Mouse (Mus musculus): ENCODE data around the gene Kiss1.

Kiss1 gene

GRCm38 (mm10) chr1:133321267-133321925 lies at the start of gene Kiss1:
Kiss1 (plus strand) TSS chr1:133321875.
- CTCF ChIA-PET = interaction anchor here (0.7 to 3.6 kb wide), 8 partner anchors 9 to 715 kb away, joined by 3 to 25 read pairs (median 5); no protein-coding TSS in a partner anchor
- POLR2A ChIA-PET = interaction anchor here in 3 of 4 experiments (0.5 to 20.0 kb wide), 22 partner anchors 9 to 819 kb away, joined by 3 to 388 read pairs (median 4); partner anchors contain the start of genes Etnk2 (in 1 of the 3), Ppp1r15b (in 1 of the 3), Ren1 (in 1 of the 3) and Snrpe (in 1 of the 3)

- POLR2A ChIA-PET = interaction anchor here in 1 of 4 experiments (0.6 to 1.4 kb wide), 5 partner anchors 15 to 338 kb away, joined by 3 to 4 read pairs (median 3); no protein-coding TSS in a partner anchor
- CTCF ChIA-PET = interaction anchor here in 2 of 4 experiments (1.1 to 2.1 kb wide), 5 partner anchors 9 to 97 kb away, joined by 3 to 7 read pairs (median 4); no protein-coding TSS in a partner anchor
These were observed 47.5 kb upstream of the Kiss1 start for GRCm38 (mm10) chr1:133274163-133274562.

- ChIA-PET POLR2A (interaction anchor here in 1 of 4 experiments (0.6 kb wide), 1 partner anchor 374 kb away, joined by 3 read pairs; no protein-coding TSS in a partner anchor), CTCF (interaction anchor here in 1 of 4 experiments (1.5 kb wide), 1 partner anchor 30 kb away, joined by 4 read pairs; no protein-coding TSS in a partner anchor)
These were observed 44.7 kb upstream of the Kiss1 start for GRCm38 (mm10) chr1:133276983-133277382.

GRCm38 (mm10) chr1:133278539-133278938 lies 43.1 kb upstream of the Kiss1 start:
- ChIA-PET POLR2A (interaction anchor here in 2 of 4 experiments (0.6 kb wide), 2 partner anchors 58 to 610 kb away, joined by 3 read pairs; no protein-coding TSS in a partner anchor), CTCF (interaction anchor here in 1 of 4 experiments (1.7 kb wide), 1 partner anchor 28 kb away, joined by 6 read pairs; no protein-coding TSS in a partner anchor)

- ChIA-PET CTCF (interaction anchor here in 1 of 4 experiments (1.7 kb wide), 1 partner anchor 28 kb away, joined by 6 read pairs; no protein-coding TSS in a partner anchor), POLR2A (interaction anchor here in 2 of 4 experiments (0.6 kb wide), 2 partner anchors 58 to 610 kb away, joined by 3 read pairs; no protein-coding TSS in a partner anchor)
These were observed 42.6 kb upstream of the Kiss1 start for GRCm38 (mm10) chr1:133278946-133279631.

GRCm38 (mm10) chr1:133279632-133280093 lies 42.0 kb upstream of the Kiss1 start:
- ChIA-PET POLR2A (interaction anchor here in 1 of 4 experiments (0.8 kb wide), 1 partner anchor 10 kb away, joined by 3 read pairs; no protein-coding TSS in a partner anchor), CTCF (interaction anchor here in 1 of 4 experiments (1.7 kb wide), 1 partner anchor 27 kb away, joined by 6 read pairs; no protein-coding TSS in a partner anchor)

GRCm38 (mm10) chr1:133280537-133280936 lies 41.1 kb upstream of the Kiss1 start:
- ChIA-PET CTCF (no interaction called here), POLR2A (interaction anchor here in 1 of 4 experiments (0.8 kb wide), 1 partner anchor 9 kb away, joined by 3 read pairs; no protein-coding TSS in a partner anchor)

- CTCF ChIA-PET = interaction anchor here in 1 of 4 experiments (2.3 kb wide), 1 partner anchor 21 kb away, joined by 9 read pairs; no protein-coding TSS in a partner anchor
- POLR2A ChIA-PET = interaction anchor here in 1 of 4 experiments (0.6 to 1.4 kb wide), 2 partner anchors 82 to 155 kb away, joined by 3 read pairs; partner anchors contain the start of gene Ppp1r15b
These were observed 35.8 kb upstream of the Kiss1 start for GRCm38 (mm10) chr1:133285907-133286306.

- ChIA-PET POLR2A (no interaction called here), CTCF (no interaction called here)
These were observed 34.6 kb upstream of the Kiss1 start for GRCm38 (mm10) chr1:133287051-133287450.

GRCm38 (mm10) chr1:133287880-133288279 lies 33.8 kb upstream of the Kiss1 start:
- CTCF ChIA-PET = no interaction called here
- POLR2A ChIA-PET = no interaction called here

- ChIA-PET CTCF (interaction anchor here in 1 of 4 experiments (0.9 kb wide), 1 partner anchor 111 kb away, joined by 3 read pairs; no protein-coding TSS in a partner anchor), POLR2A (no interaction called here)
These were observed 29.8 kb upstream of the Kiss1 start for GRCm38 (mm10) chr1:133291888-133292287.

- CTCF ChIA-PET = interaction anchor here in 2 of 4 experiments (0.6 to 3.1 kb wide), 4 partner anchors 15 to 115 kb away, joined by 3 to 12 read pairs (median 3); no protein-coding TSS in a partner anchor
- POLR2A ChIA-PET = interaction anchor here in 1 of 4 experiments (0.8 kb wide), 1 partner anchor 87 kb away, joined by 3 read pairs; no protein-coding TSS in a partner anchor
These were observed 29.1 kb upstream of the Kiss1 start for GRCm38 (mm10) chr1:133292608-133293007.

- ChIA-PET POLR2A (interaction anchor here in 2 of 4 experiments (0.6 to 1.1 kb wide), 2 partner anchors 11 to 40 kb away, joined by 3 read pairs; no protein-coding TSS in a partner anchor), CTCF (no interaction called here)
These were observed 25.3 kb upstream of the Kiss1 start for GRCm38 (mm10) chr1:133296376-133296775.

- ChIA-PET POLR2A (interaction anchor here in 3 of 4 experiments (0.6 to 1.4 kb wide), 6 partner anchors 8 to 249 kb away, joined by 3 to 5 read pairs (median 4); no protein-coding TSS in a partner anchor), CTCF (interaction anchor here in 2 of 4 experiments (1.0 to 2.6 kb wide), 5 partner anchors 8 to 72 kb away, joined by 3 to 16 read pairs (median 5); no protein-coding TSS in a partner anchor)
These were observed 22.9 kb upstream of the Kiss1 start for GRCm38 (mm10) chr1:133298816-133299215.

- CTCF ChIA-PET = interaction anchor here in 2 of 4 experiments (0.6 to 2.0 kb wide), 4 partner anchors 10 to 122 kb away, joined by 4 to 5 read pairs (median 4); no protein-coding TSS in a partner anchor
- POLR2A ChIA-PET = interaction anchor here in 1 of 4 experiments (1.1 kb wide), 1 partner anchor 119 kb away, joined by 3 read pairs; no protein-coding TSS in a partner anchor
These were observed 19.1 kb upstream of the Kiss1 start for GRCm38 (mm10) chr1:133302540-133302939.

GRCm38 (mm10) chr1:133306842-133307241 lies 14.8 kb upstream of the Kiss1 start:
- ChIA-PET POLR2A (interaction anchor here (0.6 to 2.3 kb wide), 38 partner anchors 9 to 387 kb away, joined by 3 to 19 read pairs (median 4); partner anchors contain the start of genes Etnk2 (in 2 of the 4), Kiss1 (in 1 of the 4) and Snrpe (in 1 of the 4)), CTCF (interaction anchor here (0.5 to 7.9 kb wide), 160 partner anchors 9 to 938 kb away, joined by 3 to 238 read pairs (median 4); partner anchors contain the start of genes Etnk2 (in 4 of the 4), Plekha6 (in 3 of the 4), Ren1 (in 2 of the 4) and Snrpe (in 2 of the 4))

GRCm38 (mm10) chr1:133307318-133307717 lies 14.4 kb upstream of the Kiss1 start:
- CTCF ChIA-PET = interaction anchor here (0.5 to 7.9 kb wide), 148 partner anchors 9 to 937 kb away, joined by 3 to 238 read pairs (median 5); partner anchors contain the start of genes Etnk2 (in 4 of the 4), Plekha6 (in 3 of the 4), Ren1 (in 2 of the 4) and Snrpe (in 2 of the 4)
- POLR2A ChIA-PET = interaction anchor here (0.6 to 2.3 kb wide), 37 partner anchors 9 to 387 kb away, joined by 3 to 19 read pairs (median 4); partner anchors contain the start of genes Etnk2 (in 2 of the 4), Kiss1 (in 1 of the 4) and Snrpe (in 1 of the 4)
